Mouse (Mus musculus) thymus, postnatal 10 days (tissue): ENCODE measurements around the gene Herc1.
"Not testable (repeated sequence)": the region's sequence is repeated elsewhere in the genome, so short reads cannot be mapped to it uniquely, and the experiment has no call there.

ENCODE experiments used
- DNase-seq, 2 experiments: peaks; one replicate each; pipeline ENCODE4 v3.0.0; 2021; ENCODE audit warnings: low spot score in 2 of 2

Gene Herc1

GRCm38 (mm10) chr9:66347405-66348035 is 2.7 kb upstream of the Herc1 start:
- no peak for DNase-seq

DNA sequence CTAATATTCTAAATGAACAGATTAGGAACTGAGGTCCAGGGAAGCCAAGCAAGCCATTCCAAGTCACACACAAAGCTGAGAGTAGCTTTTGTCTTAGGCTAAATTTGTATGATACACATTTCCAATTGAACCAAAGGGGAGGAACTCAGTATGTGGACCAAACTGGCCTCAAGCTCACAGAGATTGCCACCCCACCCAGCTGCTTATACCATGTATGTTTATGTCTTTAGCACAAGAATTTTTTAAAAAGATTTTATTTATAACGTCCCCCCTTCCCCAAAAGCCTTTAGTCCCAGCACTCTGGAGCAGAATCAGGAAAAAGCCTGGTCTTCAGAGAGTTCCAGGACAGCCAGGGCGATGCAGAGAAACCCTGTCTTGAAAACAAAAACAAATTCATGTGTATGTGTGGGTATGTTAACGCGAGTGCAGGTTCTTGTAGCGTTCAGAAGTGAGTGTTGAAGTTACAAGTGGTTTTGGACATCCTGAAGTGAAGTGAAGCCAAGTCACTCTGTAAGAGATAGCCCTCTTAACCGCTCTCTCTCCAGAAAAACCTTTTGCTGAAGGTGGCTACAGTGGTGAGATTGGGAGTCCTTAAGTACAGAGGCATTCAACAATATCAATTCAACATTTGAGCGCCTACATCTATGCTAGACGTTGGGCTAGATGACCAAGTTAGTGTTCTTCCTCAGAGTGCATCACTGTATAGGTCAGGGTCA is 948 bp upstream of the Herc1 start:
- no peak for DNase-seq

DNA sequence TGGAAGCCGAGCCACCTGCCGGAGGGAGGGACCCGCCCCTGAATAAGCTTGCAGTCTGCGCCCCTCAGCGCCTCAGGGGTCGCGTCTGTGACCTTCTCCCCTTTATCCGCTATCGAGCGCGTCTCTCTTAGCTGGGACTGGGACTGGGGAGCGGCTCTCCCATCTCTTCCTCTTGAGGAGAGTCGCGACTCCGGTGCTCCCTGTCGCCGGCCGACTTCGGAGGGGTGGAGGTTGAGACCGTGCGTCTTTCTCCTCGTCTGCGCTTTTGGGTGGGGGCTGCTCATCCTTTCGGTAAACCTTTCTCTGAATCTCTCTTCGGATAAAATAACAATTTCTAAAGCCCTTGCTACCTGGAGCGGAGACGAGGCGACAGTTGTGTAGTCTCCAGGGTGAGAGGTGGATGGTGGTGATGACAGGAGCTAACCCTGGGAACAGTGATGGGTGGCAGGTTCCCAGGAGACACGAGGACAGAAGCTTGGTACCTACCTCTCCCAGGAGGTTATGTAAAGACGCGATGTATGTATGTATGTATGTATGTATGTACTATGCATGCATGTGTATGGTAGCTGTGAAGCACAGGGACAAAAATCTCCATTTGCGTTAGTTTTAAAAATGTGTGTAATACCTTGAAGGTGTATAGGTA is 659 bp downstream of the Herc1 start:
- peak; percentile 36 to 41 for DNase-seq

DNA sequence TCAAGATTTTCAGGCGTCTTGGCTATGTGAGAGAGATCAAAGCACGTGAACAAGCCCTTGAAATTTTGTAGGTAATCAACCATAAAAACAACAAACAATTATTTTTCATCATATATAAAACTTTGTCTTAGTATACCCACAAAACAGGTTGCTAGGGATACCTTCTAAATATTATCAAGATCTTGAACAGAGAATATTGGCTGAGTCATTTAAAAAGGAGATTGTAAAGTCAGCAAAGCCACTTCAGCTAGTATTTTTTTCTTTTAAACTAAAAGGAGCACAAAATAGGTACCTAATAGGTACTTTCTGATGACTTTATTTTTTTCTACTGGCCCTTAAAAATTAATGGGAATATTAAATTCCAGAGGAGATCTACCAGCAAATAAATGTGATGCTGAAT is 2.5 kb downstream of the Herc1 start:
- no peak for DNase-seq

GRCm38 (mm10) chr9:66359135-66359534 is 8.9 kb downstream of the Herc1 start:
- DNase-seq = no peak

- DNase-seq = no peak
Measured at GRCm38 (mm10) chr9:66360143-66360690, 10.0 kb downstream of the Herc1 start.

GRCm38 (mm10) chr9:66368890-66369433 is 18.7 kb downstream of the Herc1 start:
- DNase-seq = no peak

- DNase-seq = no peak
Measured at GRCm38 (mm10) chr9:66370334-66370733, 20.1 kb downstream of the Herc1 start.

DNA sequence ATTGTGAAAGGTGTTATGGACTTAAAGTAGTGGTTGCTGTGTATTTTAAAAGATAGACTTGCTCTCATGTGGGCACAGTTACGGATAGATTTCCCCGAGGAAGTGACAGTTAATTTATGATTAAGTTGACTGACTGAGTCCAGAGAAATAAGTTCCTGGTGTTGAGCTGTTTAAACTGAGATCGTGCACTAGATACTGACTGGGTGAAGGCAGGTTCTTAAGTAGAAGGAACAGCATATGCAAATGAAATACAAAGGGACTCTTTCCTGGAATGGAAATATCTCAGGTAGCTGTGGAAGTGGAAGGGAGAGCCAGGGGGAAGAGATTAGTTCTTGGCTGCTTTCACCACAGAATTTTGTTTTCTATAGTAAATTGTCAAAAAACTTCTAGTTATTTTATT is 20.6 kb downstream of the Herc1 start:
- no peak for DNase-seq

DNA sequence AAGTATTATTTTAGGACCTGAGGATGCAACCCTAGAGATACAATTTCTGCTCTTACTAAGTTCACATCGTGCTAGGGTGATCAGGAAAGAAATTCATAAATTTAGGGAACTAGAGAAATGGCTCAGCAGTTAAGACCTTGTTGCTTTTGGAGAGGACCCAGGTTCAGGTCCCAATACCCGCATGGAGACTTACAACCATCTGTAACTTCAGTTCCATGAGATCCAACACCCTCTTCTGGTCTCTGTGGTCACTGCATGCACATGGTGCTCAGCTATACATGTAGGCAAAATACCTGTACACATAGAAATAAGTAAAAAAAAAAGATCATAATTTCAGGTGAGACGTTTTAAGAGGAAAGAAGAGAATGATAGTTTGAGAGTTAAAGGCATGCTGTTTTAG is 23.2 kb downstream of the Herc1 start:
- no peak for DNase-seq

GRCm38 (mm10) chr9:66374495-66375478 is 24.5 kb downstream of the Herc1 start:
- no peak for DNase-seq

- DNase-seq = no peak
Measured at GRCm38 (mm10) chr9:66383417-66383816, 33.2 kb downstream of the Herc1 start.

GRCm38 (mm10) chr9:66390338-66390737 is 40.1 kb downstream of the Herc1 start:
- not testable (repeated sequence) for DNase-seq

GRCm38 (mm10) chr9:66393304-66393703 is 43.1 kb downstream of the Herc1 start:
- no peak for DNase-seq

GRCm38 (mm10) chr9:66423492-66423891 is 73.2 kb downstream of the Herc1 start:
- no peak for DNase-seq

DNA sequence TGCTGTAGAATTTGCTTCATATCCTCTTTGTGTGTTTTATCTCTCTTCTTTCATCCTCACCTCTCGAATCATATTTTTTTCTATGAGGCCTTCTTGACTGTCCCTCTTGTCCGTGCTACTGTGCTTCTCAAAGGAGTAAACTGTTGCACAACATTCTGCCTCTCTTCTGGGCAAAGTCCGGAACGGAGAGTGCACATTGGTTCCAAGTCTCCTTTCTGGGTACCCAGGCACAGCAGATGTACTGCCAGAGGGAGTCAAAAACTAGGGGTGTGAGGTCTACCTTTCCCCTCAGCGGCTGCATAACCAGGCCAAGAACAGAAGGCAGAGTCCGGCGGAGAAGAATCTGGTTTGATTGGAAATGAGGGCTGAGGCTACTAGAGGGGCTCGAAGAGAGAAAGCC is 89.8 kb downstream of the Herc1 start:
- no peak for DNase-seq

GRCm38 (mm10) chr9:66448253-66448652 is 98.0 kb downstream of the Herc1 start:
- no peak for DNase-seq

DNA sequence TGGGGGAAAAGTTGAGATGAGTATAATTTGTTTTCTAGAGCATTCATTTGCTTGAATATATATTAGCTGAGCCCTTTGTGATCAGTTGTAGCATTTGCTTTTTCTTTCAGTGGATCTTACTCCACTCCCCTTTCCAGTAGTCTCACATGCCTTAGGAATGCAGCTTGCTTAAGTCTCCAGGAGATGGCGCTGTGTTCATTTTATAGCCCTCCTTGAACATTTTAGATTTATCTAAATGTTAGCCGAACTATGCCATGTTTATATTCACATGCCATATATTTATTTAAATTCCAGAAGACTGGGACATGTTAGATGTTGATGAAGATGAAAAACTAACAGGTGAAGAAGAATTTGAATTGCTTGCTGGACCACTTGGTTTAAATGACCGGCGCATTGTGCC is 114.8 kb downstream of the Herc1 start:
- DNase-seq = peak in 1 of 2 experiments; percentile 65

GRCm38 (mm10) chr9:66477785-66478184 is 127.5 kb downstream of the Herc1 start:
- DNase-seq = no peak

GRCm38 (mm10) chr9:66483429-66483828 is 133.2 kb downstream of the Herc1 start:
- no peak for DNase-seq

GRCm38 (mm10) chr9:66488786-66489185 is 138.5 kb downstream of the Herc1 start:
- DNase-seq = no peak
